Mouse (Mus musculus): ENCODE data around the gene Gm6614. TPM values are rescaled to one million over a fixed set of nuclear protein-coding genes. Genes with fewer than 3 reads are reported as not detected.

The Gm6614 gene
- total RNA-seq, 2 experiments from 2014 or later = not detected

DNA sequence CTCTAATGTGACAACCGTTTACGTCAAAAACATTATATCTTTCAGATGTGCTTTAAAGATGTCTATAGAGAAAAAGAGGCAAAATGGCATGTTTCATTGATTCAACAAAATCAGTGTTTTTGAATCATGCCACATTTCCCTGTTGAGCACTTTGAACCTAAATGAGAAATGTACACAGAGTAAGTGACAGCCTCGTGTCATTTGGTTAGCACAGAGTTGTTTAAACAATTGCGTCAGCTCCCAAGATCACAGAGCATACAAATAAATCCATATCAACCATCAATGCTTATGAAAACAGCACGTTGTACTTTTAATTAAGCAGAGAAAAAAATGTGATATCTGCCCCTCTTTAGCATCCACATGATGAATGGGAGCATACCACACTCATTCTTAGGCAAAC, 50.7 kb downstream of the Gm6614 start:
- no peak for TF ChIP-seq CTCF (IDR thresholded peaks at IDR 0.05)
- intact Hi-C loops (cut with DNase I) = no loop called here
- Histone ChIP-seq H3K27ac (no peak overlapping the region), H3K4me3 (no peak overlapping the region)
- no peak for DNase-seq (ENCODE audit: extremely low spot score in 1 of 2, low spot score in 2 of 2)

DNA sequence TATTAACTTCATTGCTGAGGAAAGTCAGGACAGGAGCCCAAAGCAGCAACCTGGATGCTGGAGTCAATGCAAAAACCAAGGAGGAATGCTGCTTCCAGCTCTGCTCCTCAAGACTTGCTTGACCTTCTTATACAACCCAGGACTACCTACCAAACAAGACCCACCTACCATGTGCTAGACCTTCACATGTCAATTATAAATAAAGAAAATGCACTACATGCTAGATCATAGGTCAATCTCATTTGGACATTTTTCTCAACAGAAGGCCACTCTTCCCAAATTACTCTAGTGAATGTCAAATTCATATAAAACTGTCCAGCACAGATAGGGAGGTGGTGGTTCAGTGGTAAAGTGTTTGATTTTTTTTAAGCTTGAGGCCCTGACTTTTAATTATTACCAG, 64.4 kb downstream of the Gm6614 start, which contains the start of gene Slco1a1:
Gene Slco1a1, minus strand, starts transcription at position 101 of the 400 bp plus-strand sequence.
- Histone ChIP-seq H3K27ac (no peak within 1 kb of the TSS), H3K4me3 (no peak within 1 kb of the TSS)
- no peak for TF ChIP-seq CTCF (IDR thresholded peaks at IDR 0.05)
- intact Hi-C loops (cut with DNase I) = no loop called here
- no peak for DNase-seq (ENCODE audit: extremely low spot score in 1 of 2, low spot score in 2 of 2)

DNA sequence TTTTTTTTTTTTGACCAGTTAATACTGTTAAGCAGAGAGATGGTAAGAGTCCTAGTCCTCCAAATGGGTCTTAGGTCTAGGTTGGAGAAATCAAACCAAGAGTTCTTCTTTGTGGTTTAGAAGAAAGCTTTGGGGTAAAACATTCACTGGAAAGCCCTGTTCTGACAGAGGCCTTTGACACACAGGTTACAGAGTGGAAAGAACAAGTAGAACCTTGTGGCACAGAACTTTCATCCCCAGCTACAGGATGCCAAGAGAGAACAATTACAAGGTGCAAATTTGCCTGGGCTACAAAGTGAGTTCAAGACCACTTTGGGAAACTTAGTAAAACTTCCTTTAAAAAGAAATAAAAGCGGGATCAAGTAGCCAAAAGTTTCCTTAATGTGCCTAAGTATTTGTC, 70.8 kb downstream of the Gm6614 start:
- no peak overlapping the region for H3K27ac ChIP-seq
- no peak for TF ChIP-seq CTCF (IDR thresholded peaks at IDR 0.05)
- H3K4me3 ChIP-seq = no peak overlapping the region
- intact Hi-C loops (cut with DNase I) = no loop called here
- DNase-seq (ENCODE audit: extremely low spot score in 1 of 2, low spot score in 2 of 2) = no peak

Other genes starting within 250 kb of the Gm6614 start
- not detected for gene Gm5724, start 237.6 kb downstream of the Gm6614 start, total RNA-seq (2021)
- gene Slco1a4, start 155.2 kb downstream of the Gm6614 start, total RNA-seq (2021) = 10 to 100 TPM; 29.0 to 49.8 TPM
- not detected for gene Slco1a1, start 64.5 kb downstream of the Gm6614 start, total RNA-seq (2021)
- gene Slco1a6, start 197.1 kb upstream of the Gm6614 start, total RNA-seq (2021) = under 1 TPM in 1 of 2 experiments, not detected in 1; 0.89 TPM